Mouse (Mus musculus): ENCODE data around the gene Tubb2a. TPM values are rescaled to one million over a fixed set of nuclear protein-coding genes. Genes with fewer than 3 reads are reported as not detected.
"Not testable (repeated sequence)": the region's sequence is repeated elsewhere in the genome, so short reads cannot be mapped to it uniquely, and the experiment has no call there.

Tubb2a gene
- polyA plus RNA-seq, 1 experiment from 2014 or later: 162 TPM

GRCm38 (mm10) chr13:34106256-34106655 is 28.4 kb upstream of the Tubb2a start:
- Histone ChIP-seq H3K79me2 (ENCODE audit: inconsistent target) (no peaks in the 10 kb centered on the region), H3K4me3 (ENCODE audit: inconsistent target) (no peak overlapping the region), H3K27ac (no peak overlapping the region), H3K36me3 (ENCODE audit: inconsistent target) (no peaks in the 10 kb centered on the region)
- WGBS (ENCODE audit: missing documents): 100% methylated on average over 2 of the region's 2 CpGs

- no peaks in the 10 kb centered on the region for H3K79me2 ChIP-seq (ENCODE audit: inconsistent target)
- WGBS (ENCODE audit: missing documents): 92% methylated on average over 1 of the region's 1 CpGs
- no peak overlapping the region for H3K27ac ChIP-seq
- no peaks in the 10 kb centered on the region for H3K36me3 ChIP-seq (ENCODE audit: inconsistent target)
- H3K4me3 ChIP-seq (ENCODE audit: inconsistent target): no peak overlapping the region
Measured at GRCm38 (mm10) chr13:34105364-34105763, 27.6 kb upstream of the Tubb2a start.

- no peak overlapping the region for H3K4me3 ChIP-seq (ENCODE audit: inconsistent target)
- no peak overlapping the region for H3K27ac ChIP-seq
- 70% methylated on average over 9 of the region's 9 CpGs for WGBS (ENCODE audit: missing documents)
- no peaks in the 10 kb centered on the region for H3K79me2 ChIP-seq (ENCODE audit: inconsistent target)
- H3K36me3 ChIP-seq (ENCODE audit: inconsistent target): no peaks in the 10 kb centered on the region
Measured at GRCm38 (mm10) chr13:34101908-34102307, 24.1 kb upstream of the Tubb2a start.

- no peaks in the 10 kb centered on the region for H3K36me3 ChIP-seq (ENCODE audit: inconsistent target)
- H3K79me2 ChIP-seq (ENCODE audit: inconsistent target): no peaks in the 10 kb centered on the region
- 98% methylated on average over 10 of the region's 10 CpGs for WGBS (ENCODE audit: missing documents)
- no peak overlapping the region for H3K27ac ChIP-seq
- no peak overlapping the region for H3K4me3 ChIP-seq (ENCODE audit: inconsistent target)
Measured at GRCm38 (mm10) chr13:34101247-34101646, 23.4 kb upstream of the Tubb2a start.

- no peaks in the 10 kb centered on the region for H3K79me2 ChIP-seq (ENCODE audit: inconsistent target)
- no peak overlapping the region for H3K4me3 ChIP-seq (ENCODE audit: inconsistent target)
- H3K36me3 ChIP-seq (ENCODE audit: inconsistent target): no peaks in the 10 kb centered on the region
- WGBS (ENCODE audit: missing documents): 90% methylated on average over 3 of the region's 3 CpGs
- no peak overlapping the region for H3K27ac ChIP-seq
Measured at GRCm38 (mm10) chr13:34100733-34101132, 22.9 kb upstream of the Tubb2a start.

GRCm38 (mm10) chr13:34097086-34097485 is 19.3 kb upstream of the Tubb2a start:
- H3K79me2 ChIP-seq (ENCODE audit: inconsistent target): no peaks in the 10 kb centered on the region
- no peak overlapping the region for H3K4me3 ChIP-seq (ENCODE audit: inconsistent target)
- H3K36me3 ChIP-seq (ENCODE audit: inconsistent target): no peaks in the 10 kb centered on the region
- 81% methylated on average over 3 of the region's 3 CpGs for WGBS (ENCODE audit: missing documents)
- no peak overlapping the region for H3K27ac ChIP-seq

DNA sequence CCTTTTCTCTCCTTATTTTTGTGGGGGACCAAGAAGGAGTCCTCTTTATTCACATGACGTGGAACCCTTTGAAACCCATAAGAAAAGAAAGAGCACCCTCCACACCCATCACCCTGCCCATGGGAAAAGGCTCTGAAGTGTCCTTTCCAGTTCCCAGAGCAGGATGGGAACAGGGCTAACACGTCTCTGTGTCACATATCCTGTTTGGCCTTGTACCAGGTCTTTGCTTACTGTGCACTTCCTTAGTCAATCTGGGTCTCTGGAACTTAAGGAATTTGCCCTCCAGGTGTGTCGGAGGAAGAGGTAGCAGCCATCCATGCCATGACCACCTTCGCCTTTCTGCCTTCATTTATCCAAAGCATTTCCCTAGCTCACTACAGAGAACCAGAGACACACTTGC is 18.6 kb upstream of the Tubb2a start:
- H3K79me2 ChIP-seq (ENCODE audit: inconsistent target): no peaks in the 10 kb centered on the region
- no peak overlapping the region for H3K27ac ChIP-seq
- no peaks in the 10 kb centered on the region for H3K36me3 ChIP-seq (ENCODE audit: inconsistent target)
- WGBS (ENCODE audit: missing documents): 78% methylated on average over 4 of the region's 4 CpGs
- no peak overlapping the region for H3K4me3 ChIP-seq (ENCODE audit: inconsistent target)

- Histone ChIP-seq H3K27ac (no peak overlapping the region), H3K4me3 (ENCODE audit: inconsistent target) (no peak overlapping the region), H3K79me2 (ENCODE audit: inconsistent target) (no peaks in the 10 kb centered on the region), H3K36me3 (ENCODE audit: inconsistent target) (no peaks in the 10 kb centered on the region)
- 64% methylated on average over 4 of the region's 7 CpGs for WGBS (ENCODE audit: missing documents)
Measured at GRCm38 (mm10) chr13:34095542-34096435, 18.0 kb upstream of the Tubb2a start.

DNA sequence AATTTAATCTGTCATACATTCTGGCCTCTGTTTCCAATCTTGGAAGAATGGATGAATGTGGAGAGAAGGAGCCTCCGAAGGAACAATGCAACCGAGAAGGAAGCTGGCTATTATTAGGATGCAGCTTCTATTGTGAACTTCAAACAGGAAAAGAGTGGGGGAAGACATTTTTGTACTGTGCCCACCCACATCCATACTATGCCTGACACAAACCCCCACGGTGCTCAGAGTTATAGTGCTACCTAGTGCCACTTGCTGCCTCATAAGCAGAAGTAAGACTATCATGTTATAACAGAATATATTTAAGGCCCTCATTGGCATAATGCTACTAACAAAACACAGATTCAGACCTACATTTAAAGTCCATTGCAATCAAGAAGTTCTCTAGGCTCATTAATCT is 11.6 kb upstream of the Tubb2a start:
- Histone ChIP-seq H3K36me3 (ENCODE audit: inconsistent target) (no peaks in the 10 kb centered on the region), H3K79me2 (ENCODE audit: inconsistent target) (no peaks in the 10 kb centered on the region), H3K27ac (peak overlapping the region; percentile 77), H3K4me3 (ENCODE audit: inconsistent target) (no peak overlapping the region; the same call in 1 of the 2 replicates)
- WGBS (ENCODE audit: missing documents): 3% methylated on average over 3 of the region's 3 CpGs

GRCm38 (mm10) chr13:34088871-34089288 is 11.1 kb upstream of the Tubb2a start:
- 39% methylated on average over 7 of the region's 7 CpGs for WGBS (ENCODE audit: missing documents)
- no peaks in the 10 kb centered on the region for H3K36me3 ChIP-seq (ENCODE audit: inconsistent target)
- H3K27ac ChIP-seq: peak overlapping the region; percentile 77
- no peak overlapping the region; the same call in 1 of the 2 replicates for H3K4me3 ChIP-seq (ENCODE audit: inconsistent target)
- no peaks in the 10 kb centered on the region for H3K79me2 ChIP-seq (ENCODE audit: inconsistent target)

DNA sequence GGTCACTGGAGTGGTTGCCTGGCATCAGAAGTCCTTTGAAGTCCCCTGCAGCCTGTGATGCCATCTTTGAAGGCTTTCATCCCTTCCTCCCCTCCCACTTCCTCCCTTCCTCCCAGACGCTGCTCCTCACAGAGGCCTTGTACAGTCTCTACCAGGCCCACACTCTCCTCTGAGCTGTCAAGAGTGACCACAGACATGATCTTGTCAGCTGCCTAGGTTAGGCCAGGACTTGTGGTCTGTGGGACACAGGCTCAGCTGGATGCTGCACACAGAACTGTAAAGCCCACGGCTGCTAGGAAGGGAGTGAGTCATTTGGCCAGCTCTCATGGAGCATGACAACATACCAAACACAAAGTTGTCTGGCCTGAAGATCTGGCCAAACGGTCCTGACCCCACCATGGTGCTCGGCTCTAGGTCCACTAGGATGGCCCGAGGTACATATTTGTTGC is 10.4 kb upstream of the Tubb2a start:
- H3K36me3 ChIP-seq (ENCODE audit: inconsistent target); H3K4me3 ChIP-seq (ENCODE audit: inconsistent target); H3K79me2 ChIP-seq (ENCODE audit: inconsistent target): not testable (repeated sequence)
- WGBS (ENCODE audit: missing documents): 27% methylated on average over 2 of the region's 5 CpGs
- peak overlapping the region; percentile 77 for H3K27ac ChIP-seq

DNA sequence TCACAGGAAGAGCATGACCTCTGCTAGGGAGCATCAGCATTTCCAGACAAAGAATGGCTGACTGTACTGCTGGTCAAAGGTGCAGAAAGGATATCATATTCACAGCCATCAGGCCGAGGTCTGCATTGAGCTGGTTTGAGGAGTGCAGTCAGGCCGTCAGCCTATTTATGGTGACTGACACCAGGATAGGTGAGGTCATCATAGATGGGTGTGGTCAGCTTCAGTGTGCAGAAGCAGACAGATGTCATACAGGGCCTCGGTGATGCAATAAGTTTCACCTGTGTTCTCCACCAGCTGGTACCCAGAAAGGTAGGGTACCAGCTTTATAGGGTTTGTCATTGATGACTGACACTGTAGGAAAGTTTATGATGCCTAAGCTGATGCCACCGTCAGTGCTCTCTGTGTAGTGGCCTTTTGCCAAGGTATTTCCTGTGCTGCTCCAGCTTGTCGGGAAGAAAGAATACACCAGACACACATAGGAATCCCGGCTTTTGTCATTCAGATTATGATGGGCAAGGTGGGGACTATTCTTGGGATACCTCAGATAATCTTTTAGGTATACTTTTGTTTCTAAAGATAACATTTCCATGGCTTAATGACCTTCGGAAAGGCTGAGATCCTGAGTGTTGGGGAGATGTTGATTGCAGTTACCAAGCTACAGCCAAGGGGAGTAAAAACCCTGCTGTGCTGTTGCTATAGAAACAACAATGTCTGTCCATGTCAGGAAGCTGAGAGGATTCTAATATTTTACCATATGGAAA is 9.4 kb upstream of the Tubb2a start:
- no peaks in the 10 kb centered on the region for H3K79me2 ChIP-seq (ENCODE audit: inconsistent target)
- H3K27ac ChIP-seq: no peak overlapping the region
- 80% methylated on average over 7 of the region's 7 CpGs for WGBS (ENCODE audit: missing documents)
- no peak overlapping the region for H3K4me3 ChIP-seq (ENCODE audit: inconsistent target)
- H3K36me3 ChIP-seq (ENCODE audit: inconsistent target): no peaks in the 10 kb centered on the region

DNA sequence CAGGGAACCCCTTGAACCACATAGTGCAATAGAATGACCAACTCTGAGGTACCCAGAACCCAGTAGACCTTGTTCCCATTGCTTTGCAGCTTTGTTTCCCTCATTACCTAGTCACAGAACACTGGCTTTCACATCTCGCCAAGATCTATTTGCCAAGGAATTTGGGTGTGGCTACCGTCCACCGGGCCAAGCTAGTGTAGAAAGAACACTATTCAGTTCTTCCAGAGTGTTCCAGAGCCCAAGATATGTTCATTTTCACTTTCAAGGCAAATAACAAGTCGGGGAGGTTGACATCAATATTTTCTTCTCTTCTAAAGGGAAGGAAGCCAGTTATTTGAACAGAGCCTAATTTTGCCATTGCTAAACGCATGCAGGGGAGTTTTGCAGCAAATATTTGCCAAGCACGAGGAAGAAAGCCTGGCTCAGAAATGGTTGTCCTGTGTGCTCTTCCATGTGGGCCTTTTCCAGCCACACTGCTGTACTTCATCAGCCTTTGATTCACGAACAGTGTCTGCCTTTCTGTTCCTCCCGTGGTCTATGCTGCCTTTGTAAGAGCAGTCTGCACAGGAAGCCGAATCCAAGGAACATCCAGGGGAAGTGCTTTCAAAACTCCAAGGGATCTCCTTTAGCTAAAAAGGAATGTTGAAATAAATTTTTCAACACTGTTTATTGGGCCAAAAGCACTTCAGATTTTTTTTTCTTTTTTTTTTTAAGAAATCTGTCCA is 6.4 kb upstream of the Tubb2a start:
- H3K4me3 ChIP-seq (ENCODE audit: inconsistent target): no peak overlapping the region
- 81% methylated on average over 9 of the region's 9 CpGs for WGBS (ENCODE audit: missing documents)
- no peak overlapping the region for H3K27ac ChIP-seq
- no peaks in the 10 kb centered on the region for H3K79me2 ChIP-seq (ENCODE audit: inconsistent target)
- no peaks in the 10 kb centered on the region for H3K36me3 ChIP-seq (ENCODE audit: inconsistent target)

GRCm38 (mm10) chr13:34081926-34082325 is 4.1 kb upstream of the Tubb2a start:
- Histone ChIP-seq H3K27ac (no peak overlapping the region), H3K79me2 (ENCODE audit: inconsistent target) (peaks cover 9% of the 10 kb centered on the region), H3K4me3 (ENCODE audit: inconsistent target) (no peak overlapping the region), H3K36me3 (ENCODE audit: inconsistent target) (no peaks in the 10 kb centered on the region)
- WGBS (ENCODE audit: missing documents): 96% methylated on average over 4 of the region's 4 CpGs

All from macrophage (primary cell).